Mouse (Mus musculus) inflammation-experienced regulatory T-cells, adult 6 months (primary cell): ENCODE measurements around the gene Nccrp1. TPM values are rescaled to one million over a fixed set of nuclear protein-coding genes. Genes with fewer than 3 reads are reported as not detected.

Experiments used
- ATAC-seq: one replicate; pipeline ENCODE4 v1.8.0; 2017
- polyA plus RNA-seq, 3 experiments: library from polyadenylated mRNA; unstranded; fragments of 100-300 nt; shearing (Covaris generic); gene quantifications; one replicate each; pipeline ENCODE4 v1.2.1; 2017

Gene Nccrp1
- polyA plus RNA-seq: 1 to 10 TPM in 1 of 3 experiments, not detected in 2; 1.4 TPM

DNA sequence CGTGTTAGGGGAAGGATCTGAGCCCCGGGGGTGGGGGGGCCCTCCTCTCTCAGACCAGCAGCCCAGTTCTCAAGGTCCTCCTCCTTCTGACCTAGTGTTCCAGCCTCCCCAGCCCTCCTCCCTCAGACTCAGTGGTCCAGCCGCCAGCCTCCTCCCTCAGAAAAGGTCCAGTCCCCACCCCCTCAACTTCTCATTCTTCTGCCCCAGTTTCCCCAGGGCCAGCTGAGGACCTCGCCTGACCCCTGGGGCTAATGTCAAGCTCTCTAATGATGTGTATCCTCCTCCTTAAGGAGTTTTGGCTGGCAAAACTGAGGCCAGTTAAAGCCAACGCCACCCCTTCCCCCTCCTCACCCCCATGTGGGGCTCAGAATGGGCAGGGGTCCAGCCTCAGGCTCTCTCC is at the start of gene Nccrp1:
Nccrp1 (minus strand) TSS at position 101 of the 400 bp plus-strand sequence.
- no peak for ATAC-seq

DNA sequence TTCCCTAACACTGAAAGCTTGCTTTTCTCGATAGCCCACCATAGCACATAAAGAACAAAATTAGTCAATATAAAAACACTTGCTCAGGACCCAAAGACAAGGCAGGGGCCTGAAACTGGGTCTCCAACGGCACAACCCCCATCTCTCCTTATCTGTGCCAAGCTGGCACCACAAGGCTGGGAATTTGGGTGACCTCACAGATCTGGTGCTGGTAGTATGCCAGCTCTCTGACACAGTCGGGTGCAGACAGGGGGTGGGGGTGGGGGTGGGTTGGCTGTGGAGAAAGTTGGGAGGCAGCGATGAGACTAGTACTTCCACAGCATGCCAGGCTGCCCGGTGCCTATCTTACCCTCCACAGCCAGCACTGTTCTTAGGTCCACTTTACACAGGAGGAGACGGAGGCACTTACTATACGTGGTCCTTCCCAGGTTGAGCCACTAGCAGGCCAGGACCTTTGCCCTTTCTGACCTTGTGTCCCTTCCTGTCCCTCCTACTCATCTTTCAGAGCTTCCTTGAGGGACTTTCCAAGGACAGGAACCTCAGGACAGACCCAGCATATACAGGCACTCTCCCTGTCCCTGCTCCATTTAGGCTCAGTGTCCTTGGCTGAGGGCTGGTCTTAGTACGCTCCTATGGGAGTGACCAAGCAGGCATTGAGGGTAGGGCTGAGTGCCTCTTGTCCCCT is 48.8 kb upstream of the Nccrp1 start:
- no peak for ATAC-seq

GRCm38 (mm10) chr7:28593206-28594111 is 46.4 kb upstream of the Nccrp1 start:
- ATAC-seq: no peak

GRCm38 (mm10) chr7:28591862-28592261 is 44.8 kb upstream of the Nccrp1 start:
- ATAC-seq: no peak

GRCm38 (mm10) chr7:28587644-28588043 is 40.6 kb upstream of the Nccrp1 start:
- ATAC-seq: no peak

DNA sequence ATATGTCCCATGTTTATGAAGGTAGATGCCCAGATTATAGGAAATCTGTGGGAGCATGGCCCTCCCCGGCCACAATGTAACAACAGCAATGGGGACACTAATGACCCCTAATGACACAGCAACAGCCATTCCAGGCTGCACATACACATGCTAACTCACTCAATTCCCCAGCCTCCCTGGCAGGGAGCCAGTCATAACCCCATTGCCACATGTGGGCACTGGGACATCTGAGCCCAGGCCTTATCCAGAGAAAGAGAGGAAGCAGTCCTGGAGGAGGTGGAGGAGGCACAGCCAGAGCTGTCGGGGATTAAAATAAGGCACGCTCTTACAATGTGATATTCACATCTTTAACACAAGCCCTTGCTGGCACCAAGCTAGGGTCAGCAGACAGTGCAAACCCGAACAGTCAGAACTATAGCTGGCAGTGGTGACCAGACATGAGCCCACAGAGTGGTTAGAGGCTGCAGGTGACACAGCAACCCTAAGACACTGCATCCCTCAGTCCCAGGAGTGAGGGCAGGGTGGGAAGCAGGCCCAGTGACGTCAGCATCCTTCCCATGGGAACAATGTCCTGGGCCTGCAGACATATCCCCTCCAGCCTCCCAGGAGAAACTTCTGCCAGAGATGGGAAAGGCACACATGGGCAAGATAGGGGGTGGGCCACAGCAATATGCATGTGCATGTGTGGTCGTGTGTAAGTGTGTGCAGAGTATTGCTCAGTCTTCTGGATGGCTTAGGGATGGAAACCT is 39.8 kb upstream of the Nccrp1 start:
- no peak for ATAC-seq

- ATAC-seq: no peak
These were observed 37.9 kb upstream of the Nccrp1 start for GRCm38 (mm10) chr7:28585001-28585400.

GRCm38 (mm10) chr7:28584468-28584867 is 37.4 kb upstream of the Nccrp1 start:
- ATAC-seq: no peak

DNA sequence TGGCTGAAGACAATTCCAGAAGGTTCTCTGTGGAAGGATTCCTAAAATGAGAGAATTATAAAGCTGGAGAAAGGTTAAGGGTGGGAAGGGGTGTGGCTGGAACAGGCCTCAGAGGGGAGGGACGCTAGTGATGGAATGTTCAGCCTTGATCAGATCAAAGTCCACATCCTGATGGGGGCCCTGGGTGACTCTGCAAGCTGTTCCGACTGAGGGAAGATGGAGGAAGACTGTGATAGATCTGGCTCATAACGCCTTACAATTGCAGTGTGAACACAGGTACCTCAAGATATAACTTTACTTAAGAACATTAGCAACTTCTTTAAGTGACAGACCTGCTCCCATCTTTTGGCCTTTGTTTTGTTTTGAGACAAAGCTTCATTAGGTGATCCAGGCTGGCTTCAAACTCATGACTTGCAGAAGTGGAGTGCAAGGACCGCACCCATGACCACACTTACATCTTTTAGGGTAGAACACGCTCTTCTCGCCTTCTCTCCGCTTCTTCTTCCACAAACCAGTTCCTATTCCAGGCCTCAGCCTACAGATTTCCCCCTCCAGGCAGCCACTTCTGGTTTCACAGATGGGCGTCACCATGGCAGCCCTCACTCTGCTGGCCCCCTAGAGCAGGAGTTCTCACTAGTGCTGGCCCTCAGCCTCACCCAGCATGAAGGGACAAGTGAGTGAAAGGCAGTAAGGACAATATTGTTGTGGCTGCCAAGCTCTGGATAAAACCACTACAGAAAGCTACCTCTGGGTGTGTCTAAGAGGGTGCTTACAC is 36.7 kb upstream of the Nccrp1 start:
- no peak for ATAC-seq

- no peak for ATAC-seq
These were observed 35.8 kb upstream of the Nccrp1 start for GRCm38 (mm10) chr7:28582841-28583240.

DNA sequence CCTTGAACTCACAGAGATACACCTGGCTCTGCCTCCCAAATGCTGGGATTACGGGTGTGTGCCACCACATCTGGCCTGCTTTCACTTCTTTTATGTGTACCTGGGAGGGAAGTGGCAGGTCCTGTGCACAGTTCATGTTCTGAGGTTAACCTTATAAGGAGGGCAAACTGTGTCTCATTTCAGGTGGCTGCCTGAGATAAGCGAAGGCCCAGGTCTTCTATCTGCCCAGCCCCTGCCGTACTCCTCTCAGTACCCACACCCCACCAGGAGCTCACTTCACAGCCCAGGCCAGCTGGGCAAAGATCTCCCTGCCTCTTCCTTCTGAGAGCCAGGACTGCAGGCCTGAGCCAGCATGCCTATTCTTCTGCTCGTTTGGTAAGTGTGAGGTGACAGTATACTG is 34.7 kb upstream of the Nccrp1 start:
- ATAC-seq: no peak

- ATAC-seq: no peak
These were observed 32.8 kb upstream of the Nccrp1 start for GRCm38 (mm10) chr7:28579826-28580225.

DNA sequence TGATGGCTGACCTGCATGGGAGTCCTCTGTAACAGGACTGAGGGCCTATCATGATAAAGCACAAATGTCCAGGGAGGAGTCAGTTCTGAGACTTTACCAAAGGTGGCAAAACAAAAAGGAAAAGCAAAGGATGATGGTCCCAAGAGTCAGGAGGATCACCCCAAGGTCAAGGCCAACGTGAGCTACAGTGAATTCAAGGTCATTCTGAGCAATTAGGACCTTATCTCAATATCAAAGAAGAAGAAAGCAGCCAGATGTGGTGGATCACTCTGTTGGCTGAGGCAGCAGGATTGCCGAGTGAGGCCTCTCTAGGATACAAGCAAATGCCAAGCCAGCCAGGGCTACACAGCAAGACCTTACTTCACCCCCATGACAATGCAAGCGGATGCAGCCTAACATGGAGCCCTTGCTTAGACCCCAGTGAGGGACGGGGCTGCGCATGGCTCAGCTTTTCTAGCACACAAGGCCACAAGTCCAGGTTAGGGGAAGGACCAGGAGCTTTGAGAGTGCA is 31.5 kb upstream of the Nccrp1 start:
- no peak for ATAC-seq

- no peak for ATAC-seq
These were observed 30.9 kb upstream of the Nccrp1 start for GRCm38 (mm10) chr7:28577826-28578542.

- no peak for ATAC-seq
These were observed 29.3 kb upstream of the Nccrp1 start for GRCm38 (mm10) chr7:28576271-28576914.

DNA sequence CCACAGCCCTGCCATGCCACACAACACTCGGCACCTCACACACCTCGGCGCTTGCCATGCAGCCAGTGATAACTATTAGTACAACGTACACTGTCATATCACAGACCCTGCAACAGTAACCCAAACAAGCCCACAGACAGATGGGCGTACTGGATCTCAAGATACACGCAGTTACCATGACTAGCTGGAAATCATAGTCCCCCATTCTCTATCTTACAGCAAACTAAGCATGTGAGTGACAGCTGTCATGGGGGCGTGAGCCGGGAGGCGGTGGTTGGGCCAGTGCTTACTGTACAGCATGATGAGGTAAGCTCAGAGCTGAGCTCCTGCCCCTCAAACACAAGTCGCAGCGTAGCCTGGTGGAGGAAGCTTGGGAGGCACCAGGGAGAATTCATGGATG is 28.5 kb upstream of the Nccrp1 start:
- ATAC-seq: no peak

GRCm38 (mm10) chr7:28573236-28573635 is 26.2 kb upstream of the Nccrp1 start:
- ATAC-seq: no peak

GRCm38 (mm10) chr7:28572689-28573088 is 25.6 kb upstream of the Nccrp1 start:
- no peak for ATAC-seq

DNA sequence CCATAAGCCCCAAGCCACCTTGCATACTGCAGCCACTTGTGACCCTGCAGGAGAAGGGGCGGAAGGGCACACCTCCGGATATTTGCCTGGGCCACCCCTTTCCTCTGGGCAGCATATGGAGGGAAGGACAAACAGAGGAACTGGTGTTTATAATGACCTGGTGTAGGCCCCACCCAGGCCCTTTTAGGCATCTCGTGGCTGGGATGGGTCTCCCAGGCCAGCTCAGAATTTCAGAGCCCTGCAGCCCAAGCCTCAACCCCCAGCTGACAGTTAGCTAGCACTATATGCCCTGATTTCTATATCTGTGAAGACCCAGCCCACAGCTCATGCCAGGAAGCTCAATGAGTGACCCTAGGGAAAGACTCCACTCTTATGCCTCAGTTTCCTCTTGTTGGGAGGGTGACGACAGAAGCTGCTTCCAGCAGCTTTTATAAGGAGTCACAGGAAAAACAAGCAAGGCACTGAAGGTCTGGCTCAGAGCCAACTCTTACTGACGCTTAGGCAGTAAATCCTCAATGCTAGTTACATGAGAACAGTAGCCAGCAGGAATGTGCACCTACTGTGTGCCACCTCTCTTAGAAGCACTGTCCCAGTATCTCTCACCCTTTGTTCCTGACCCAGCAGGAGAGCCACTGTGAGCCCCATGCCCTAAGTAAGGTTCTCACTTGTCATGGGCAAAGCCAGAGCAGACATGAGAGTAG is 24.1 kb upstream of the Nccrp1 start:
- ATAC-seq: no peak

DNA sequence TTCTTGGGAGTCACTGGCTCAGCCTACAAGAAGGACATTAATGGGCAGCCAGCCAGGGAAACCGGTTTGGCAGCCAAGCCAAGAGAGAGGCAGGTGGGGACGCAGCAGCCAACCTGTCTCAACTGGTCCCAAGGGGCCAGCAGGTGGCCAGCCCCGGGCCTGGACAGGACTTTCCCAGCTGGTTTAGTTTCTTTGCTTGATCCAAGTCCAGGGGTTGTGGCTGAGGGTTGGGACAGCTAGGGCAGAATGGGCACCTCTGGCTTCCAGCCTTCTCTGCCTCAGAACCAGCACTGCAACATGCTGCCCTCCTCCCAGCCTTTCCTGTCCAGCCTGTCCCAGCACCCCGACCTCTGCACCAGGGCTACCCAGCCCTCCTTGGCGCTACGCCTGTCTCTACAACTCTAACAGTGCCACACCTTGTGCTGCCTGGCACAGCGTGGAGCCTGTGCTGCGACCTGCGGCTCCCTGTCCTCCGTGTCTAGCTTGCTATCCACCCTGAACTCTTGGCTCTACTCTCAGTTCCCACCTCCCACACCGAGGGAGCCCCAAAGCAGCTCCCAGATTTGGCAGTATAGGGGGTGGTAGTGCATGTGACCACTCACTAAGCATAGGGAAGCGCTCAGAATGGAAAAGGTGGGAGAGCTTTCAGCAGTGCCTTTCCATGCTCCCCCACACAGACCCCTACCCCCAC is 23.4 kb upstream of the Nccrp1 start:
- ATAC-seq: no peak
